In the genomic region with DNA sequence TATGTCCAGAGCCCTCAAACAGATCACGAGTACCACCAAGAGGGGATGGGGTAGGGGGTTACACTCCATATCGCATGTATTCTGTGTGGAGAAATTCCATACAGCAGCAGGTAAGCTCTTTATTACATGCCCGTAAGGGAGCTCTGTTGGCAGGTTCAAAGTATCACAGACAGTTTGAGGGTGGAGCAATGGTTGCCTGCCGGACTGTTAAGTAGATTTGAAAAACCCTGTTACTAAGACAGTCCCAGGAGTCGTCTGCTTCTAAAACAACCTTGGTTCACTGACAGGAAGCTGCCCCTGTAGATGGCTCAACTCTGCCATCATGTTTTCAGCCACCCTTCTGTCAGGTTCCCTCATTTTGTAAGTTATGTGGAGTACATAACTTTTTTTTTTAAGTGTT, we compare ENCODE assay signal across 19 mouse cellular contexts. TPM values are rescaled to one million over a fixed set of nuclear protein-coding genes. Genes with fewer than 3 reads are reported as not detected.
DNase-seq lines count a peak whose midpoint lies in the region; ATAC-seq and TF ChIP-seq lines count a peak whose summit lies in the region.
"Had no signal": no experiment of that assay in that cellular context is flagged by ENCODE, and none has a peak within 500 bp of the region (broad histone marks: within the 10 kb centered on the region; RNA-seq: fewer than 3 reads in every experiment).

No protein-coding gene starts in this region.

- 0 out of 2 replicates have a peak overlapping the region, but pooled peaks have one; percentile 41 for H3K27ac ChIP-seq in kidney, adult 2 months (ENCODE audit: insufficient read depth, low read depth, low read length)
- no peak overlapping the region for H3K27ac ChIP-seq in kidney, embryonic 15.5 days
- H3K27ac ChIP-seq in liver, embryonic 16.5 days (ENCODE audit: low read length): peak overlapping the region; percentile 56
- H3K27ac ChIP-seq: embryonic facial prominence, embryonic 10.5 days; hindbrain, embryonic 13.5 days had no signal

- no peaks in the 10 kb centered on the region for H3K36me3 ChIP-seq in kidney, adult 2 months (ENCODE audit: control insufficient read depth, insufficient read depth, low read length)
- H3K36me3 ChIP-seq in kidney, embryonic 15.5 days: no peaks in the 10 kb centered on the region
- H3K36me3 ChIP-seq in liver, embryonic 16.5 days (ENCODE audit: control insufficient read depth, insufficient read depth): no peaks in the 10 kb centered on the region
- H3K36me3 ChIP-seq: embryonic facial prominence, embryonic 10.5 days; hindbrain, embryonic 13.5 days had no signal

- H3K4me2 ChIP-seq in kidney, embryonic 15.5 days: no peak overlapping the region
- 0 out of 2 replicates have a peak overlapping the region, but pooled peaks have one; percentile 14 for H3K4me2 ChIP-seq in liver, embryonic 16.5 days (ENCODE audit: low read depth, low read length)
- H3K4me2 ChIP-seq: hindbrain, embryonic 13.5 days had no signal

- no peak for ATAC-seq in kidney, embryonic 15.5 days (replicated peaks; ENCODE audit: low FRiP score)
- ATAC-seq in granulocyte monocyte progenitor cell, adult 5-6 weeks (replicated peaks; ENCODE audit: poor library complexity, severe bottlenecking): peak; percentile 24
- ATAC-seq in liver, embryonic 16.5 days (ENCODE audit: low read depth): 0 out of 2 replicates have a peak, but pooled peaks have one; percentile 19
- ATAC-seq: activated CD4-positive, CD25-positive, alpha-beta regulatory T cell, adult 4 months; forebrain, embryonic 16.5 days had no signal

- 45% methylated on average over 5 of the region's 5 CpGs for WGBS in kidney, adult 2 months
- 54% methylated on average over 5 of the region's 5 CpGs for WGBS in kidney, embryonic 15.5 days
- WGBS in liver, embryonic 16.5 days (ENCODE audit: insufficient replicate concordance): 29% methylated on average over 5 of the region's 5 CpGs

- DNase-seq in kidney, adult 2 months: no peak
- DNase-seq in 416B (ENCODE audit: low read depth): peak; percentile 42
- no peak for DNase-seq in spleen, postnatal 10 days (ENCODE audit: low spot score in 2 of 2)
- no peak for DNase-seq in frontal cortex, postnatal 25 days (ENCODE audit: low spot score in 2 of 2)
- no peak for DNase-seq in left cerebral cortex, adult 11 months (ENCODE audit: low spot score)
- DNase-seq: adrenal gland, postnatal 14 days; B cell, adult 2 months; cerebellum, adult 2 months; gastrocnemius, postnatal 10 days; layer of hippocampus, postnatal 36 days; lung, adult 18-20 months; thymus, adult 2 months had no signal

- H3K4me1 ChIP-seq in kidney, adult 2 months (ENCODE audit: control insufficient read depth, insufficient read depth, low read length): peaks cover 33% of the 10 kb centered on the region
- H3K4me1 ChIP-seq in kidney, embryonic 15.5 days: peaks cover 61% of the 10 kb centered on the region
- H3K4me1 ChIP-seq in liver, embryonic 16.5 days (ENCODE audit: control insufficient read depth, low read depth, low read length): peaks cover 59% of the 10 kb centered on the region

- H3K27me3 ChIP-seq in kidney, adult 2 months (replicated peaks; ENCODE audit: control insufficient read depth, insufficient read depth, low read length): no peaks in the 10 kb centered on the region
- no peaks in the 10 kb centered on the region for H3K27me3 ChIP-seq in kidney, embryonic 15.5 days
- no peaks in the 10 kb centered on the region for H3K27me3 ChIP-seq in liver, embryonic 16.5 days (ENCODE audit: control insufficient read depth, insufficient read depth, low read depth, low read length)

- no peak overlapping the region for H3K4me3 ChIP-seq in kidney, adult 2 months (ENCODE audit: insufficient read depth, low read depth, low read length)
- H3K4me3 ChIP-seq in kidney, embryonic 15.5 days (replicated peaks): no peak overlapping the region
- H3K4me3 ChIP-seq in liver, embryonic 16.5 days (ENCODE audit: low read depth, low read length): no peak overlapping the region
- H3K4me3 ChIP-seq: embryonic facial prominence, embryonic 10.5 days; hindbrain, embryonic 13.5 days had no signal

- no peak overlapping the region for H3K9ac ChIP-seq in kidney, embryonic 15.5 days
- no peak overlapping the region for H3K9ac ChIP-seq in liver, embryonic 16.5 days (ENCODE audit: low read depth, low read length)
- H3K9ac ChIP-seq: hindbrain, embryonic 13.5 days had no signal

- TF ChIP-seq POLR2A in kidney, adult 2 months (IDR thresholded peaks at IDR 0.05; ENCODE audit: low read depth, low read length): no peak

- TF ChIP-seq CTCF in kidney, adult 2 months (conservative IDR thresholded peaks at IDR 0.05; ENCODE audit: insufficient read depth, insufficient read length, low read depth, low read length): no peak

- H3K9me3 ChIP-seq in kidney, embryonic 15.5 days (replicated peaks): no peaks in the 10 kb centered on the region
- no peaks in the 10 kb centered on the region for H3K9me3 ChIP-seq in liver, embryonic 16.5 days (replicated peaks; ENCODE audit: control insufficient read depth, low read length)
- H3K9me3 ChIP-seq: embryonic facial prominence, embryonic 10.5 days; hindbrain, embryonic 13.5 days had no signal

RNA-seq across cellular contexts. Expression of a gene that starts 54.3 kb away (rescaled TPM):
- 16.7 and 18.3 TPM in 2 replicates for polyA plus RNA-seq in kidney, adult 2 months (2012; rRNA removed)
- polyA plus RNA-seq in kidney, embryonic 15.5 days (2015; fragmentation: Nextera tagmentation; extraction: Ambion mirVana): 14.3 and 14.5 TPM in 2 replicates
- 70.6 and 91.9 TPM in 2 replicates for total RNA-seq in granulocyte monocyte progenitor cell, adult 5-6 weeks (2014; fragmentation: Nextera tagmentation)
- 25.2 and 30.9 TPM in 2 replicates for total RNA-seq in granulocyte monocyte progenitor cell, adult 5-6 weeks (2017)
- 4.2 and 5.9 TPM in 2 replicates for polyA plus RNA-seq in liver, embryonic 16.5 days (2015; fragmentation: Nextera tagmentation; extraction: Ambion mirVana)
